Mouse (Mus musculus) E14TG2a.4 (cell line): Measurements from ENCODE around the gene Tspyl4.

ENCODE experiments used
- CTCF ChIP-seq: conservative IDR thresholded peaks from 2 replicates; pipeline ENCODE4 v1.5.1; 2014; ENCODE audit warnings: low read length
- NANOG ChIP-seq: IDR thresholded peaks from 2 replicates; pipeline ENCODE4 v1.6.1; 2014; ENCODE audit warnings: borderline replicate concordance, low read length, mixed read lengths
- POU5F1 ChIP-seq: IDR thresholded peaks from 2 replicates; pipeline ENCODE4 v1.6.1; 2014; ENCODE audit warnings: low read length, borderline replicate concordance

DNA sequence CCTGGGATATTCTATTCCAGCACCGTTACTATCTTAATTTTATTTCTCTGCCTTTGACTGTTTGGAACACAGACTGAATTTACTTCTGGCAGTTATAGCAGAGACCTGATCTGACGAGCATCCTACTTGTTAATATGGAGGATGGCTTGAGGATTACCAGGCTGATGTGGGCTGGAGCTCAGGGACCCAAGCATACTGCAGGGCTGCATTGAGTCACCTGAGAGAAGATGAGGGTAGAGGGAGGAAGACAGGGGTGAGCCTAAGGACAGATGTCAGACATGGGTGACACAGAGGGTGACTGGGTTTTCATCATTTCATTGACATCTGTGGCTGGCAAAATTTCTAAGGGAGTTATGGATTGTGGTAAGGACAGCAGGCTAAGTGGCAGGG is 20.0 kb downstream of the Tspyl4 start:
- TF ChIP-seq CTCF: no peak
- no peak for TF ChIP-seq NANOG
- TF ChIP-seq POU5F1: no peak
